Mouse (Mus musculus) hindbrain, embryonic 12.5 days (tissue): Measurements from ENCODE around the gene Atrip. TPM values are rescaled to one million over a fixed set of nuclear protein-coding genes. Genes with fewer than 3 reads are reported as not detected.

Experiments used
- ATAC-seq: fragments of 200-750 bp; cut with Nextera tagmentation; 2 replicates; pipeline ENCODE4 v1.8.0; 2017; ENCODE audit warnings: moderate TSS enrichment; ENCODE audit not compliant: low FRiP score
- H3K27ac ChIP-seq: fragments of 300-500 bp; sonication (generic); 2 replicates; pipeline ENCODE4 v1.5.1; 2016; ENCODE audit warnings: mild to moderate bottlenecking
- H3K27me3 ChIP-seq: fragments of 300-500 bp; sonication (generic); 2 replicates; pipeline ENCODE4 v1.6.1; 2016; ENCODE audit warnings: mild to moderate bottlenecking
- H3K36me3 ChIP-seq: fragments of 300-500 bp; sonication (generic); 2 replicates; pipeline ENCODE4 v1.6.1; 2016; ENCODE audit warnings: mild to moderate bottlenecking
- H3K4me1 ChIP-seq: fragments of 300-500 bp; sonication (generic); 2 replicates; pipeline ENCODE4 v1.6.1; 2016
- H3K4me2 ChIP-seq: fragments of 300-500 bp; sonication (generic); replicated peaks from 2 replicates; pipeline ENCODE4 v1.6.1; 2016; ENCODE audit warnings: mild to moderate bottlenecking
- H3K4me3 ChIP-seq: fragments of 300-500 bp; sonication (generic); 2 replicates; pipeline ENCODE4 v1.5.1; 2016; ENCODE audit warnings: mild to moderate bottlenecking
- H3K9ac ChIP-seq: fragments of 300-500 bp; sonication (generic); 2 replicates; pipeline ENCODE4 v1.6.1; 2016; ENCODE audit warnings: mild to moderate bottlenecking, moderate library complexity
- H3K9me3 ChIP-seq: fragments of 300-500 bp; sonication (generic); replicated peaks from 2 replicates; pipeline ENCODE4 v1.6.1; 2016; ENCODE audit warnings: mild to moderate bottlenecking
- WGBS: fragments of 180-500 bp; shearing (Covaris S2); methylation state at CpG from one replicate; pipeline ENCODE4 v1.1.7; 2016; 5-methylcytosine and 5-hydroxymethylcytosine counted together
- polyA plus RNA-seq: library from polyadenylated mRNA; unstranded; fragments of >200 nt; fragmentation: Nextera tagmentation; extraction: Ambion mirVana; gene quantifications from 2 replicates; pipeline ENCODE4 v1.2.1, GENCODE M21; 2016

The Atrip gene
- polyA plus RNA-seq, 1 experiment from 2014 or later = 29.3 TPM

DNA sequence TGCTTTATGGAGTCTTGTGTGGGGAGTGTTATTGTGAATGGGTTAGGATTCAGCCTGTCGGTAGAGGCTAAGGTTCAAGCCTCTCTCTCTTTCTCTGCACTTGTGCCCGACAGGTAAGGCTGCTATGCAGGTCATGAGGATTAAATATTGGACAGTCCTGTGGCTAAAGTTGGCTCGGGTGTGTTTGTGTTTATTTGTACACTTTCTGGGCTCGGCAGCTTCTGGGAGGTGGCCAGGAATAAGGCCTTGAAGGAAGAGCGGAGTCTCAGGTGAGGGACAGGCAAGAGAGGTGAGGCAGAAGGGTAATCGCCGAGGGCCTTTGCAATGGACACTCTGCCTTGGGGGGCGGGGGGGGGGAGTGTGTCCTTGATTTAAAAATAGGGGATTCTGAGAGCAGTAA, 33.7 kb downstream of the Atrip start:
- H3K27me3 ChIP-seq = no peaks in the 10 kb centered on the region
- H3K4me2 ChIP-seq = no peak overlapping the region
- no peaks in the 10 kb centered on the region for H3K9me3 ChIP-seq
- H3K36me3 ChIP-seq = no peaks in the 10 kb centered on the region
- H3K4me3 ChIP-seq = no peak overlapping the region
- no peak for ATAC-seq
- peaks cover 11% of the 10 kb centered on the region for H3K4me1 ChIP-seq
- WGBS = 92% methylated on average over 8 of the region's 8 CpGs
- no peak overlapping the region for H3K9ac ChIP-seq
- no peak overlapping the region for H3K27ac ChIP-seq

DNA sequence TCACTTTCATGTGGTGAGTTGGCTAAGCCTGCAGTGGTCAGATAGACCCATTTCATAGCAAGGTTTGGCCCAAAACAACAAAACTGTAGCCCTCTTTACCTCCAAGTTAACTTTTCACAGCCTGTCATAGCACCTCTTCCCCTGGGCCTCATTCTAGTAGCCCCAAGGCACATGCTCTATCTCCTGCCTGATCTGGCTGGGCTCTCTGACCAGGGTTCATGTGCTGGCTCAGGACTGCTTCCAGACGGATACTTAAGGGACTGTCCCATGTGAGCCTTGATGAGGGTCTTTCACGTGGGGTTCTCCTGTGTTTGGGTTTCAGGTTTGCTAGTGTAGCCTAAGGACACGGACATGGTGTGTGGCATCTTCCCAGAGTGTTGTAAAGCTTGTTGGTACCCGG, 34.2 kb downstream of the Atrip start:
- WGBS = 76% methylated on average over 4 of the region's 4 CpGs
- H3K4me3 ChIP-seq = no peak overlapping the region
- no peaks in the 10 kb centered on the region for H3K9me3 ChIP-seq
- no peaks in the 10 kb centered on the region for H3K36me3 ChIP-seq
- H3K27me3 ChIP-seq = no peaks in the 10 kb centered on the region
- no peak overlapping the region for H3K9ac ChIP-seq
- H3K27ac ChIP-seq = no peak overlapping the region
- ATAC-seq = no peak
- peaks cover 11% of the 10 kb centered on the region for H3K4me1 ChIP-seq
- no peak overlapping the region for H3K4me2 ChIP-seq

GRCm38 (mm10) chr9:109038901-109039364, 35.0 kb downstream of the Atrip start:
- no peaks in the 10 kb centered on the region for H3K27me3 ChIP-seq
- H3K27ac ChIP-seq = no peak overlapping the region
- peak overlapping the region; percentile 90 for H3K4me2 ChIP-seq
- no peak; the same call in 1 of the 2 replicates for ATAC-seq
- H3K36me3 ChIP-seq = no peaks in the 10 kb centered on the region
- 19% methylated on average over 8 of the region's 8 CpGs for WGBS
- H3K4me3 ChIP-seq = peak overlapping the region; percentile 53
- H3K4me1 ChIP-seq = peaks cover 11% of the 10 kb centered on the region
- no peaks in the 10 kb centered on the region for H3K9me3 ChIP-seq
- peak overlapping the region; percentile 69 for H3K9ac ChIP-seq

GRCm38 (mm10) chr9:109038086-109038895, 35.6 kb downstream of the Atrip start, which contains the start of gene Shisa5:
TSS of gene Shisa5 (plus strand) at chr9:109038565.
- Histone ChIP-seq H3K9me3 (no peaks in the 10 kb centered on the region), H3K36me3 (no peaks in the 10 kb centered on the region), H3K4me2 (peak within 1 kb of the TSS; percentile 90), H3K9ac (peak within 1 kb of the TSS; percentile 69), H3K27ac (no peak within 1 kb of the TSS), H3K4me1 (peaks cover 11% of the 10 kb centered on the region), H3K27me3 (no peaks in the 10 kb centered on the region), H3K4me3 (peak within 1 kb of the TSS; percentile 53)
- WGBS = under 1% methylated on average over 30 of the region's 40 CpGs
- peak; percentile 79 for ATAC-seq

GRCm38 (mm10) chr9:109032435-109032834, 41.5 kb downstream of the Atrip start:
- H3K9ac ChIP-seq = no peak overlapping the region
- ATAC-seq = no peak
- H3K27ac ChIP-seq = no peak overlapping the region

DNA sequence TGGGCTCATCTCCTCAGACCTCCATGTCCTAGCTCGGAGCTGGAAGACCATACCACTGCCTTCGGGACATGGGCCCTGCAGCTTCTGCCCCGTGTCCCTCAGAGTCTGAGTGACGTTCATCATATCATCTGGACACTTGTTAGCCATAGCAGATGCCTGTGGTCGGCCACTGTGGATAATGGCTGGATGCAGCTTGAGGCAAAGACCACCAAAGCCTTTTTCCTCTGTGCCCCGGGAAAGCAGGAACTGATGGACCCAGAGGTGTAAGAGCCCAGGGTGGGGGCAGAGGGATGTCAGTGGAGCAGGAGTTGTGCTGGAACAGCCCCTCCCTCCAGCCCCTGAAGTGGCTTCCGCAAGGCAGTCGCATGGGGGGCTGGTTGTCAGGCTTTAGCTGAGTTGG, 42.2 kb downstream of the Atrip start:
- no peaks in the 10 kb centered on the region for H3K9me3 ChIP-seq
- ATAC-seq = no peak
- WGBS = 83% methylated on average over 8 of the region's 8 CpGs

More at GRCm38 (mm10) chr9:109032435-109032834, 41.5 kb downstream of the Atrip start:
- Histone ChIP-seq H3K4me1 (no peaks in the 10 kb centered on the region), H3K4me2 (no peak overlapping the region), H3K9me3 (no peaks in the 10 kb centered on the region), H3K4me3 (no peak overlapping the region), H3K36me3 (peaks cover 10% of the 10 kb centered on the region), H3K27me3 (no peaks in the 10 kb centered on the region)
- 87% methylated on average over 6 of the region's 6 CpGs for WGBS

DNA sequence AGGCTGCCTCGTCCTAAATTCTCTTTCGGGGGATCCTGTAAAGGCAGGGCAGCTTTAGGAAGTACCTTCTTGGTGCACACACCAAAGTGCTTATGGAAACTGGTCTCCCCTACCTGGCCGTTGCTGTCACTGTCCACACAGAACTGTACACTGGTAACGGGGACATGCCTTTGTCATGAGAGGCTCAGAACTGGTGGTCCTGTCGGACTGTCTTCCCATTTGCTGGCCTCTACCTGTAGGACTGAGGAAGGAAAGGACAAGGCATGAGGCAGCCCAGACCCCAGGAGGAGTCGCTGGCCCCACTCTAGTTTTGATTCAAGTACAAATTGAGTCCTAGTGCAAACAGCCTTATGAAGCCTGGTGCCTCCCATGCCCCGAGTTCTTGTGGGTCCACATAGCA, 42.9 kb downstream of the Atrip start:
- Histone ChIP-seq H3K4me3 (no peak overlapping the region), H3K9me3 (no peaks in the 10 kb centered on the region), H3K4me1 (no peaks in the 10 kb centered on the region), H3K27ac (no peak overlapping the region), H3K36me3 (peaks cover 15% of the 10 kb centered on the region), H3K4me2 (no peak overlapping the region), H3K9ac (no peak overlapping the region), H3K27me3 (no peaks in the 10 kb centered on the region)
- ATAC-seq = no peak
- WGBS = 91% methylated on average over 7 of the region's 7 CpGs

More for the DNA sequence above, 42.2 kb downstream of the Atrip start:
- H3K36me3 ChIP-seq = peaks cover 10% of the 10 kb centered on the region
- no peak overlapping the region for H3K9ac ChIP-seq
- no peaks in the 10 kb centered on the region for H3K27me3 ChIP-seq
- no peak overlapping the region for H3K27ac ChIP-seq
- H3K4me1 ChIP-seq = no peaks in the 10 kb centered on the region
- H3K4me3 ChIP-seq = no peak overlapping the region
- H3K4me2 ChIP-seq = no peak overlapping the region

GRCm38 (mm10) chr9:109030312-109030711, 43.6 kb downstream of the Atrip start:
- H3K4me2 ChIP-seq = no peak overlapping the region
- no peak overlapping the region for H3K27ac ChIP-seq
- no peaks in the 10 kb centered on the region for H3K4me1 ChIP-seq
- 77% methylated on average over 3 of the region's 3 CpGs for WGBS
- H3K27me3 ChIP-seq = no peaks in the 10 kb centered on the region
- no peaks in the 10 kb centered on the region for H3K9me3 ChIP-seq
- no peak overlapping the region for H3K9ac ChIP-seq
- H3K4me3 ChIP-seq = no peak overlapping the region
- peaks cover 22% of the 10 kb centered on the region for H3K36me3 ChIP-seq
- no peak for ATAC-seq

GRCm38 (mm10) chr9:109028919-109029318, 45.0 kb downstream of the Atrip start:
- H3K4me2 ChIP-seq = no peak overlapping the region
- no peak overlapping the region for H3K9ac ChIP-seq
- H3K36me3 ChIP-seq = peaks cover 28% of the 10 kb centered on the region
- no peak overlapping the region for H3K4me3 ChIP-seq
- no peak overlapping the region for H3K27ac ChIP-seq
- no peaks in the 10 kb centered on the region for H3K9me3 ChIP-seq
- 75% methylated on average over 5 of the region's 5 CpGs for WGBS
- no peaks in the 10 kb centered on the region for H3K27me3 ChIP-seq
- no peaks in the 10 kb centered on the region for H3K4me1 ChIP-seq
- ATAC-seq = no peak

GRCm38 (mm10) chr9:109028421-109028820, 45.5 kb downstream of the Atrip start:
- H3K36me3 ChIP-seq = peaks cover 30% of the 10 kb centered on the region
- no peaks in the 10 kb centered on the region for H3K27me3 ChIP-seq
- no peak overlapping the region for H3K4me2 ChIP-seq
- no peaks in the 10 kb centered on the region for H3K9me3 ChIP-seq
- no peak for ATAC-seq
- H3K9ac ChIP-seq = no peak overlapping the region
- H3K27ac ChIP-seq = no peak overlapping the region
- no peaks in the 10 kb centered on the region for H3K4me1 ChIP-seq
- no peak overlapping the region for H3K4me3 ChIP-seq
- 73% methylated on average over 3 of the region's 3 CpGs for WGBS

DNA sequence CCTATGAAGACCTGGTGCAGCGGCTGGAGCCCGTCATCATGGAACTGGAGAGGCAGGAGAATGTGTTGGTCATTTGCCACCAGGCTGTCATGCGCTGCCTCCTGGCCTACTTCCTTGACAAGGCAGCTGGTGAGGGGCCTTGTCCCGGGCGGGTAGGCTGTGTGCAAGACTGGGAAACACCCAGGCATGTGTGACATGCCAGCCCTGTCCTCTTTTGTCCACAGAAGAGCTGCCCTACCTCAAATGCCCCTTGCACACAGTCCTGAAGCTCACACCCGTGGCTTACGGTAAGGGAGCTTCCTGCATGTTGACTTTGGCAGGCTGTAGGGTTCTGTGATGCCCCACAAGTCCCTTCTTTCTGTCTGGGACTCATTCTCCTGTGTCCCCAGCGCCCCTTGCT, 46.4 kb downstream of the Atrip start:
- Histone ChIP-seq H3K9ac (no peak overlapping the region), H3K4me2 (no peak overlapping the region), H3K4me1 (no peaks in the 10 kb centered on the region), H3K27ac (no peak overlapping the region), H3K9me3 (no peaks in the 10 kb centered on the region), H3K4me3 (no peak overlapping the region), H3K27me3 (no peaks in the 10 kb centered on the region), H3K36me3 (peaks cover 34% of the 10 kb centered on the region)
- no peak for ATAC-seq
- WGBS = 81% methylated on average over 8 of the region's 8 CpGs

DNA sequence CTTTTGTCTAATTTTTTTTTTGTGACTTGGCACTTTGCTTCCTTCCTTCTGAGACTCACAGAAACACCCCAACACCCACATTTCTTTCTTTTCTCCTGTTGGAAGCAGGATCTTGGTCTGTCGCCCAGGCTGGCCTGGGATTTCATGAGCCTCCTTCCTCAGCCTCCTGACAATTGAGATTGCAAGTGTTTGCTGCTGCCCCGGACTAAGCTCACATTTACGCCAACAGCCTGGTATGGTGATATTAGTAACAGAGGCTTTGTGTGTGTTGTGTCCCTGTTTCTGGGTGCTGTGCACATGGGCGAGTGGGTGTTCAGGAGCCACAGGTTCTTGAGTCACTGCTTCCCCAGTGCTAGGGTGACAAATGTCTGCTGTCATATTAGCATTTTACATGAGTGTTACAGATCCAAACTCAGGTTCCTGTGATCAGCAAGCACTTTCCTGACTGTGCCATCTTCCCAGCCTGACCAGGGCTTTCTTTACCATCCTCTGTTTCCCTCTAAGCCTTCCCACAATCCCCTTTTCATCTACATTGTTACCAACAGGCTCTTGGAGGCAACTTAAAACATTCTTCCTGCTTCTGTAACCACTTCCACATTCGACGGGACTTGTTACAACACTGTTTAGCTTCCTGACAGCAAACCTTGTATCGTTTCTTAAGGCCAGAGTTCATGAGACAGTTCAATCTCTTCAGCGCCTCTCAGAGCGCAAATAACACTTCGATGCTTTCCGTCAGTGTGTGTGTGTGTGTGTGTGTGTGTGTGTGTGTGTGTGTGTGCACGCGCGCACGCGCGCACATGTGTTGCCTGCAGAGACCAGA, 50.8 kb downstream of the Atrip start:
- Histone ChIP-seq H3K4me3 (no peak overlapping the region), H3K9me3 (no peaks in the 10 kb centered on the region), H3K36me3 (peaks cover 24% of the 10 kb centered on the region), H3K9ac (no peak overlapping the region), H3K4me2 (no peak overlapping the region), H3K4me1 (no peaks in the 10 kb centered on the region), H3K27ac (no peak overlapping the region), H3K27me3 (no peaks in the 10 kb centered on the region)
- 94% methylated on average over 17 of the region's 17 CpGs for WGBS
- no peak for ATAC-seq
